Comparison of ENCODE assay signal across 9 mouse cellular contexts in genomic region chr15:102963671-102964640, GRCm38 (mm10). TPM values are rescaled to one million over a fixed set of nuclear protein-coding genes. Genes with fewer than 3 reads are reported as not detected.
A peak's percentile ranks its signal among the peaks of the same experiment; 100 is the strongest.
DNase-seq lines count a peak whose midpoint lies in the region; ATAC-seq lines count a peak whose summit lies in the region.
"Had no signal": no experiment of that assay in that cellular context is flagged by ENCODE, and none has a peak within 500 bp of the region (broad histone marks: within the 10 kb centered on the region; RNA-seq: fewer than 3 reads in every experiment).

No protein-coding gene starts in this region.

- no peak for ATAC-seq in midbrain, embryonic 16.5 days
- ATAC-seq in embryonic facial prominence, embryonic 15.5 days (ENCODE audit: insufficient number of reproducible peaks, low FRiP score, low TSS enrichment, low read depth), result no peak

- H3K9ac ChIP-seq in midbrain, embryonic 16.5 days (ENCODE audit: low read depth, low read length), result no peak overlapping the region
- H3K9ac ChIP-seq in embryonic facial prominence, embryonic 15.5 days, result no peak overlapping the region
- H3K9ac ChIP-seq: heart, embryonic 12.5 days had no signal

- H3K4me1 ChIP-seq in midbrain, embryonic 10.5 days, result peaks cover 7% of the 10 kb centered on the region; the same call in 1 of the 2 replicates
- H3K4me1 ChIP-seq in midbrain, embryonic 16.5 days (ENCODE audit: control insufficient read depth, insufficient read depth, low read length), result peaks cover 3% of the 10 kb centered on the region; the same call in 1 of the 2 replicates
- H3K4me1 ChIP-seq in embryonic facial prominence, embryonic 15.5 days, result peaks cover 8% of the 10 kb centered on the region; the same call in 1 of the 2 replicates

- no peaks in the 10 kb centered on the region for H3K36me3 ChIP-seq in midbrain, embryonic 10.5 days
- no peaks in the 10 kb centered on the region for H3K36me3 ChIP-seq in midbrain, embryonic 16.5 days (ENCODE audit: control insufficient read depth, insufficient read depth, low read length)
- no peaks in the 10 kb centered on the region for H3K36me3 ChIP-seq in embryonic facial prominence, embryonic 15.5 days
- H3K36me3 ChIP-seq: heart, embryonic 12.5 days had no signal

- no peak overlapping the region for H3K27ac ChIP-seq in midbrain, embryonic 10.5 days (replicated peaks)
- no peak overlapping the region for H3K27ac ChIP-seq in midbrain, embryonic 16.5 days (ENCODE audit: low read length)
- H3K27ac ChIP-seq in embryonic facial prominence, embryonic 15.5 days (replicated peaks), result no peak overlapping the region

- 2% methylated on average over 28 of the region's 28 CpGs for WGBS in midbrain, embryonic 10.5 days
- WGBS in midbrain, embryonic 16.5 days, result 2% methylated on average over 28 of the region's 28 CpGs
- WGBS in embryonic facial prominence, embryonic 15.5 days, result 2% methylated on average over 28 of the region's 28 CpGs

- peaks cover 100% of the 10 kb centered on the region for H3K27me3 ChIP-seq in midbrain, embryonic 10.5 days (ENCODE audit: low read depth, poor library complexity, severe bottlenecking)
- peaks cover 87% of the 10 kb centered on the region for H3K27me3 ChIP-seq in midbrain, embryonic 16.5 days (ENCODE audit: control insufficient read depth, insufficient read depth, low read depth, low read length)
- peaks cover 92% of the 10 kb centered on the region for H3K27me3 ChIP-seq in embryonic facial prominence, embryonic 15.5 days

- no peak overlapping the region for H3K4me3 ChIP-seq in midbrain, embryonic 10.5 days
- no peak overlapping the region for H3K4me3 ChIP-seq in midbrain, embryonic 16.5 days (ENCODE audit: low read depth, low read length)
- no peak overlapping the region for H3K4me3 ChIP-seq in embryonic facial prominence, embryonic 15.5 days (replicated peaks)
- H3K4me3 ChIP-seq: heart, embryonic 12.5 days had no signal

- DNase-seq in midbrain, embryonic 10.5 days (ENCODE audit: low spot score), result peak; percentile 76
- DNase-seq in kidney, postnatal 25 days, result peak; percentile 74 to 87
- DNase-seq in skeletal muscle tissue, adult 2 months (ENCODE audit: low read depth, low spot score), result peak; percentile 83
- DNase-seq in frontal cortex, postnatal 25 days (ENCODE audit: low spot score in 2 of 2), result no peak
- DNase-seq in cerebellum, postnatal 14 days, result no peak

- no peak overlapping the region for H3K4me2 ChIP-seq in midbrain, embryonic 16.5 days (ENCODE audit: low read length)
- H3K4me2 ChIP-seq in embryonic facial prominence, embryonic 15.5 days (replicated peaks), result 0 out of 2 replicates have a peak overlapping the region, but pooled peaks have one; percentile 4
- H3K4me2 ChIP-seq: heart, embryonic 12.5 days had no signal

- no peaks in the 10 kb centered on the region for H3K9me3 ChIP-seq in midbrain, embryonic 10.5 days (replicated peaks)
- H3K9me3 ChIP-seq in midbrain, embryonic 16.5 days (replicated peaks; ENCODE audit: control insufficient read depth, low read length, poor library complexity, severe bottlenecking), result no peaks in the 10 kb centered on the region
- H3K9me3 ChIP-seq in embryonic facial prominence, embryonic 15.5 days (replicated peaks), result no peaks in the 10 kb centered on the region
- H3K9me3 ChIP-seq: heart, embryonic 12.5 days had no signal

RNA-seq across cellular contexts. Expression of gene Hoxc10, which starts 2.6 kb away (rescaled TPM):
- not detected in 2 replicates for polyA plus RNA-seq in midbrain, embryonic 10.5 days (2016; fragmentation: Nextera tagmentation; extraction: Ambion mirVana)
- polyA plus RNA-seq in midbrain, embryonic 16.5 days (2015; fragmentation: Nextera tagmentation; extraction: Ambion mirVana), result not detected in 2 replicates
- polyA plus RNA-seq in embryonic facial prominence, embryonic 15.5 days (2015; fragmentation: Nextera tagmentation; extraction: Ambion mirVana), result not detected in 2 replicates
- polyA plus RNA-seq: heart, embryonic 12.5 days; stomach, embryonic 14.5 days had no signal

RNA-seq across cellular contexts. Expression of gene Hoxc5, which starts 3.3 kb away (rescaled TPM):
- polyA plus RNA-seq in midbrain, embryonic 10.5 days (2016; fragmentation: Nextera tagmentation; extraction: Ambion mirVana), result 0.04 and 0.06 TPM in 2 replicates
- 0.22 TPM in 1 of 2 replicates, not detected in the other for polyA plus RNA-seq in midbrain, embryonic 16.5 days (2015; fragmentation: Nextera tagmentation; extraction: Ambion mirVana)
- 2.0 and 2.1 TPM in 2 replicates for polyA plus RNA-seq in embryonic facial prominence, embryonic 15.5 days (2015; fragmentation: Nextera tagmentation; extraction: Ambion mirVana)

RNA-seq across cellular contexts. Expression of gene Hoxc11, which starts 9.7 kb away (rescaled TPM):
- polyA plus RNA-seq in midbrain, embryonic 10.5 days (2016; fragmentation: Nextera tagmentation; extraction: Ambion mirVana), result not detected in 2 replicates
- not detected in 2 replicates for polyA plus RNA-seq in midbrain, embryonic 16.5 days (2015; fragmentation: Nextera tagmentation; extraction: Ambion mirVana)
- polyA plus RNA-seq in embryonic facial prominence, embryonic 15.5 days (2015; fragmentation: Nextera tagmentation; extraction: Ambion mirVana), result not detected in 2 replicates
- polyA plus RNA-seq: heart, embryonic 12.5 days; stomach, embryonic 14.5 days had no signal

RNA-seq across cellular contexts. Expression of gene Hoxc9, which starts 12.3 kb away (rescaled TPM):
- polyA plus RNA-seq in midbrain, embryonic 10.5 days (2016; fragmentation: Nextera tagmentation; extraction: Ambion mirVana), result not detected in 2 replicates
- polyA plus RNA-seq in midbrain, embryonic 16.5 days (2015; fragmentation: Nextera tagmentation; extraction: Ambion mirVana), result not detected in 2 replicates
- not detected in 2 replicates for polyA plus RNA-seq in embryonic facial prominence, embryonic 15.5 days (2015; fragmentation: Nextera tagmentation; extraction: Ambion mirVana)
- polyA plus RNA-seq: heart, embryonic 12.5 days; stomach, embryonic 14.5 days had no signal

RNA-seq across cellular contexts. Expression of gene Hoxc8, which starts 26.5 kb away (rescaled TPM):
- not detected in 2 replicates for polyA plus RNA-seq in midbrain, embryonic 10.5 days (2016; fragmentation: Nextera tagmentation; extraction: Ambion mirVana)
- polyA plus RNA-seq in midbrain, embryonic 16.5 days (2015; fragmentation: Nextera tagmentation; extraction: Ambion mirVana), result not detected in 2 replicates
- not detected in 2 replicates for polyA plus RNA-seq in embryonic facial prominence, embryonic 15.5 days (2015; fragmentation: Nextera tagmentation; extraction: Ambion mirVana)

Comparison
In these comparisons a context has a peak if more than half of its experiments do, and no peak if none do; other contexts are left out.
1. DNase-seq: peak in midbrain, embryonic 10.5 days (single experiment), kidney, postnatal 25 days (2 of 2) and skeletal muscle tissue, adult 2 months (single experiment); none in frontal cortex, postnatal 25 days (0 of 2) and cerebellum, postnatal 14 days (0 of 2).